Mouse (Mus musculus): ENCODE results near the gene St6gal2.

GRCm38 (mm10) chr17:55445250-55446184, at the start of gene St6gal2:
- TF ChIP-seq CTCF (IDR thresholded peaks at IDR 0.05; ENCODE audit: borderline replicate concordance, insufficient read depth, low read length) (no peak), POLR2A (IDR thresholded peaks at IDR 0.05; ENCODE audit: low read depth, low read length) (no peak)

All from embryonic fibroblast, embryonic 13.5 days (primary cell).